Mouse (Mus musculus) bone marrow macrophage, adult 2 months (primary cell): Measurements from ENCODE around the gene Exoc3l4.

ENCODE experiments used
- CTCF ChIP-seq: IDR thresholded peaks from 2 replicates; pipeline ENCODE4 v1.5.1; 2012; ENCODE audit warnings: low read depth, mild to moderate bottlenecking, low read length, moderate library complexity
- POLR2A ChIP-seq: IDR thresholded peaks from 2 replicates; pipeline ENCODE4 v1.6.1; 2012; ENCODE audit warnings: mild to moderate bottlenecking, low read depth, low read length, borderline replicate concordance

GRCm38 (mm10) chr12:111375559-111375958 lies 41.3 kb upstream of the Exoc3l4 start:
- TF ChIP-seq POLR2A (no peak), CTCF (no peak)
